Mouse (Mus musculus): ENCODE data around the gene Nedd9. TPM values are rescaled to one million over a fixed set of nuclear protein-coding genes. Genes with fewer than 3 reads are reported as not detected.

The Nedd9 gene
- total RNA-seq, 4 experiments from 2014 or later: 12.6 to 17.8 (median 14.1) TPM

DNA sequence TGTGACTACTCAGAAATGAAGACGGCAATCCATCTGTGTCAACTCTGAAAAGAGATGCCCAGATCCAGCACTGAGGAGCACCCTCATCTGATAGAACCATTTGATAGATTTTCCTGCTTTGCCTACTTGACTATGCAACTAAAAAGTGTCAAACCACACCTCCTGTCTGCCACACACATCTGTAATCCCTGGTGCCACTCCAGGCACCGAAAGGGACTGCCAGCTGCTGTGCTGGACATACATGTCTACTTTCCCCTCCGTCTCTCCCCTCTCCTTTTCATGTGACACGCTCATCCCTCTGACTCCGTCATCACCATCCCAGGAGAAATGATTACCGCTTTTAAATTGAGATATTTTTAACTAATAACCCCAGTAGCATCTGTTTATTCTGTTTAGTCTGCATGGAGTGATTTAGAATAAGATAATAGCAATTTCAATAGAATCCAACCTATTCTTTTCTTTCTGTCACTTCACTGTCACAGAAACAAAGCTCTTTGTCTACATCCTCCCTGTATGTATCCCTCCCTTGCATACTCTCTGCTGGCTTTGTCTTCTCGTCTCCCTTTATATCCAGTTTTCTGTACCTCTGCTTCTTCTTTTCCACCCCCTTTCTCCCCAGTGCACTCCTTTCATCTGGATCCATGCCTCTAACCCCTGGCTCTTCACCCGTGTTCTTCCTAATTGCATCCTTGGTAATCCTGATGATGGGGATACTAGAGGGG, 5.0 kb upstream of the Nedd9 start:
- no peak for DNase-seq (ENCODE audit: low spot score in 2 of 2)

DNA sequence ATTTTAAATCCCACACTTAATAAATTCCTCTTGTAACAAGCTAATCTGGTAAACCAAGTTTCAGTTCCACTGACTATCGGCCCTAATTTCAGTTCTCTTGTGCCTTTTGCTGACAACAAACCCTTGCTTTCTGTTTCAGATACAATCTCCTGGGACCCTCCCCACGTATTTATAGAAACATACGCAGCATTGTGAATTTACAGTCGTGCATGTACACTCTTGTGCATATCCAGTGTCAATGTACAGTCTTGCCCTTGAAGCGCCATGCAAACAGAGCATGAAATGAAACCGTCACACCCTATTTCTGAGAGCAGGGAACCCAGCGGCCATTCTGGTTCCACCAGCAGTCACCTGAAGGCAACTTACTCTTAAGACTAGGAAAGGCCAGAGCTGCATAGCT, 4.4 kb upstream of the Nedd9 start:
- no peak for DNase-seq (ENCODE audit: low spot score in 2 of 2)

DNA sequence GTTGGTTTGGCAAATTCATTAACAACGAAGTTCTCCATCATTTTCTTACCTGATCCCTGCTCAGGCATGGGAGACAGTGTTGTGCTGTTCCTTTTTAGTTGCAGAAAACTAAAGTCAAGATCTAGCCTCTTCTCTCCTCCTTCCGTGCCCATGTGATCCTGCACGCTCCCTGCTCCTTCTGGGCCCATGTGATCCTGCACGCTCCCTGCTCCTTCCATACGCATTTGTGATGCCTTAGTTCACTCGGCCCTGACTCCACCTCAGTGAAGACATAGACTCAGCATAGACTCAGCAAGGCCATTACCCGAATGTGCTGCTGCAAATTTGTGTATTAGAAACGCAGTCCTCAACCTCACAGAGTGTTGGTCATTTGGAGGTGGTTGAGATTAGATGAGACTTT, 3.1 kb upstream of the Nedd9 start:
- DNase-seq (ENCODE audit: low spot score in 2 of 2): no peak

DNA sequence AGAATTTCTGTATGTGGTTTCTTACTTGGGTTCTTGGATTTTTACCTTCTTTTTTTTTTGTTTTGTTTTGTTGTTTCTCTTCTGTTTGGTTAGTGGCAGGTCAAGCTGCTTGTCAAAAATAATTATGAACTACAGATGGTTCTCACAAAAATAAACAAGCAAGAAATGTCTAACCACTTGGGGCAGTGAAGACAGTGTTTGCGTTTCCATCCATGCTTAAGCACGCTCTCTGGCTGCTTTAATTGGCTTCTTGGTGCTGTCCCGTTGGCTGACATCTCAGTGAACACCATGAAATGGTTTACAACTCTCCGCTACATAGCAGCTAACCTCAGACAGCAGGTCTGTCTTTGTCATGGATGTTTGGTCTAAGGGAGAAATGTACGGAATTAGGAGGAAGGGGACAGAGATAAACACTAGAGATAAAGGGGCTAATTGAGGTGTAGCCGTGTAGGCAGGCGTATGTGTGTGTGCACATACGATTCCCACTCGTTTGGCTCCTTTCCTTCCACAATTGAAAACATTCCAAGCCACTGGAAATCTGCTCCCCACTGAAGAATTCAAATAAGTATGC, 2.6 kb upstream of the Nedd9 start:
- no peak for DNase-seq (ENCODE audit: low spot score in 2 of 2)

DNA sequence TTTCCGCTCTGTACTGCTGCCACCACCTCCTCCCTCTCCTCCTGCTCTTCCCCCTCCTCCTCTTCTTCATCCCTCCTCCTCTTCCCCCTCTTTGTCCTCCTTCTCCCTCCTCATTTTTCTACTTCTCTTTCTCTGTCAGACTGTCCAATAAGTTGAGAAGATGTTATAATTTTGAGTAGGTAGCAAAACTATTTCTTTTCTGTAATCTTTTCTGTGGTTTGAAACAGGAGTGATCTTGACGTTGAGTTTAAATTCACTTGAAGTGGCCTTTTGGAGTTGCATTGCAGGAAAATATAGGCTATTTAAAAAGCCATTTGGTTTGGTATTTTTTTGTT, 214 bp upstream of the Nedd9 start:
- no peak for DNase-seq (ENCODE audit: low spot score in 2 of 2)

DNA sequence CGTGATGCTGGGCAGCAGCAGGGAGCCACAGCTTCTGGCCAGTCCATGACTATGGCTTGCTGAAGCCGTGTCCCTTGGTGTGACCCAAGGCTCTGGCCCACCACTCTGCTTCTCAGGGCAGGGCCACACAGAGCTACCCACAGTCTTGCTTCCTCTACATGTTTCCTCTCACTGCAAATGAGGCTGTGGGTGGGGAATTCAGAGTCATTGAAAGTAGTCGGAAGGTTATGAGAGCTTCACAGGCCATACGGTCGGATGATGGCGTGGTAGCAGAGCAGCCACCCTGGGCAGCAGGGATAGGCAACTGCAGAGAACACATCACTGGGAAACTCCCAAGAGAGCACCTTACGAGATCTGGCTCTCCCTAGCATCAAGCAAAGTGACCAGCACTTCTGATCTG, 3.2 kb downstream of the Nedd9 start:
- DNase-seq (ENCODE audit: low spot score in 2 of 2): no peak

DNA sequence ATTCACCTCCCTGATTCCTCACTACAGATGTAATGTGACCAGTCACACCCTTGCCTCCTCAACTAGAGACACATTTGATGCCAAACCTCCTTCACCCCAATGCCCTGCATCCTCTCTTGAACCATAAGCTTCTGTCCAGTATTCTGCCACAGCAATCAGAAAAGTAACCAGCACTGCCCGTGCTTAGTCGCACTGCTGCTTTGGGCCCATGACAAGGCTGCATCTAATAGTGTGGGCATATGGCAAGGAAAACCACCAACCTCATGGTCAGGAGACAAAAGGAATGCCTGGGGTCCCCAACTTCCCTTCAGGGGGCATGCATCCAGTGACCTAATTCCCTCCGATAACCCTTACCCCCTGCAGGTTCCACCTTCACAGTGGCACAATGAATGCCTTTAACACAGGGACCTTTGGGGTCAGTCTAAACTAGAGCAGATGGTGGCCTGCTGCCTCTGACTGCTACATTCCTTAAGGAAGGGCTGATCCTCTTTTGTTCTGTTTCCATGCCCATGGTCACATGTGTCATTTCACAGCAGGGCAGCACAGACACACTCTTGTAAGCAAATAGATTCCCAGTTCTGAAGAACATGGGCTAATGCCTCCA, 4.7 kb downstream of the Nedd9 start:
- DNase-seq (ENCODE audit: low spot score in 2 of 2): no peak

DNA sequence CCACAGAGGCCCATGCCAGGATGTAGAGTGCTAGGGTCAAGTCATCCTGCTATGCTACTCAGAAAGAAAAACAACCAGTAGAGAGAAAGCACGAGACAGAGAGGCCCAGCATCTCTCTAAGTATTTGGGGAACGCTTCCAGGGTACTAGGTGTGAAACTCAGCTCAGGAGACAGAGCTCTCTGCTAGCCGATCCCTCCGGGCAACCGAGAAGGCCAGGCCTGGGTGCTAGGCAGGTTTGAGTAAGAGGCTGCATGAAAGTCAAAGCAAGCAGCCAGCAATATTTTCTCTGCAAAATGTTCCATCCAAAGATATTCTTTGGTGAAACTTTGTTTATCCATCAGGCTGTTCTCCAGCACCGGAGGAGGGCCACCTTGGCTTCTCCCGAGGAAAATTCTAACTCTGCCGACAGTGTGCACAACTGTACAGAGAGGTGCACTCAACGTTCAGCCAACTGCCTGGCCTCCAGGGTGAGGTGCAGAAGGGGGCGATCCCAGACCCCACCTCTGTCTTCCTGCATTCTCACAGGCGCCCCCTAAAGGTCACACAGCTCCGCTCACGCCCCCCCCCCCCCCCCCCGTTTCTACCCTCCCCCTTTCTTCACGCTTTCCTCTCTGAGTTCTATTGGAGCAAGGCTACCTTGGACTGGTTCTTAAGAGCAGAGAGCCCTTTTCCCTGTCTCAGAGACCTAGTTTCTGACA, 7.3 kb downstream of the Nedd9 start:
- no peak for DNase-seq (ENCODE audit: low spot score in 2 of 2)

DNA sequence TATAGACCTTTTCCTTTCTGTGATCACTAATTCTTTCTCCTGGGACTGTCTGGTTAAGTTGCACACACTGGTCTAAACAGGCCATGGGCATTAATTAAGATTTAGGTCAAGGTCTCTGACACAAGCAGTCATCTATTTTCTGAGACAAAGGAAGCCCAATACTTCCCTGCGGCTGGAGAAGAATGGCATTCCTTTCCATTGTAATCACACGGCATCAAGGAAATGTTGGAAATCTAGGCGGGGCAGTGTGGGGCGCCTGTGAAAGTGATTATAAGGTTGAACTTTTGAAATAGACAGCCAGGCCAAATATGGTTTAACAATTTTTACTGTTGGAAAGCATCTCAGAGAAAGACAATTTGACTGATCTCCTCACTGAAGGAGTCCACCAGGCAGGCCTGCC, 10.9 kb downstream of the Nedd9 start:
- DNase-seq (ENCODE audit: low spot score in 2 of 2): no peak

DNA sequence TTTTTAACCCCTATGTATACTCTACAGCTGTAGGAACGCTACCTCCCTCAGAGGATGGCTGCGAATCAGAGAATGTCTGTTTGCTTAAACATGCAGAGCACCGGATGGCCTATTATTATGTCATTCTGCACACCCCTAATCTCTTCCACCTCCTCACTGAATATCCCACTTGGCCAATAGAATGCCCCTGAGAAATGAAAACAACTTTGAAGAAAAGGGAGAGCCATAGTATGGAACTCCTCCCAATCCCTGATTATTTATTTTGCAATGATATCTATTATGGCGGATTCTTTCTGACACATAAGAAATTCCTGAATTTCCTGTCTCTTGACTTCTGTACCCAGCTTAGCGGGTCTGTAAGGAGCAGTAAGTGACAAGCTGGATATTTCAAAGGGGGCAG, 12.8 kb downstream of the Nedd9 start:
- no peak for DNase-seq (ENCODE audit: low spot score in 2 of 2)

DNA sequence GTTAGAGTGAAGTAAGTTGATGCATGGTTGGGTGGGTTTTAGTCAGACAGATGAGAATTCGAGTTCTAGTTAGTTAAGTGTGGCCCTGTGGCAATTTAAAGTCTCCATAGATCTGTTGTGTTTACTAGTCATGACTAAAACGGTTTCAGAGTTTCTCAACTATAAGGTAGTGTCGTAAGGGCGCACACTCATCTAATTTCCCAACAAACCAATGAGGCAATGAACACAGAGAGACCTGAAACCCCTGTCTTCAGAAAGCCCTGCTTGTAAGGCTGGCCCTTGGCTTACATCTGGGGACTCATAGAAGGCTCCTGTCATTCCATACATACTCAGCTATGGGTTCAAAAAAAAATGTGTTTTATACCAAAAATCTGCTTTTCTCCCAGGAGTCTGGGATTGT, 13.7 kb downstream of the Nedd9 start:
- DNase-seq (ENCODE audit: low spot score in 2 of 2): no peak

DNA sequence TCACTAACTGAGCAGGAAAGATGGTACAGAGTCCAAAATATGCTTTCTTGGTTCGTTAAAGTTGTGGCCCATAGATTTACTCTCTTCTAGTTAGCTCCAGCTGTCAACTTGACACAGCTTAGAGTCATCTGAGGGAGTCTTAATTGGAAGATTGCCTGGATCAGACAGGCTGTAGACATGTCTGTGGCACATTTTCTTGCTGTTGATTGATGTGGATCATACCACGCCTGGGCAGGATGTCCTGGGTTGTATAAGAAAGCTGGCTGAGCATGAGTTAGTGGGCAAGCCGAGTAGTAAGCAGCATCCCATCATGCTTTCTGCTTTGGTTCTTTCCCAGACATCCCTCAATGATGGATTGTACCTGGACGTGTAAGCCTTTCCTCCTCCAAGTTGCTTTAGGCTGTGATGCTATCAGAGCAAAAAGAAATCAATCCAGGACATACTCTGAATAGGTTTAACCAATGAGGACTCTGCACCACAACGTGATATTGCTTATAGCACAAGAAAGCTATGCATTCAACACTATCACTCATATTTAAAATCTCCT, 14.2 kb downstream of the Nedd9 start:
- no peak for DNase-seq (ENCODE audit: low spot score in 2 of 2)

DNA sequence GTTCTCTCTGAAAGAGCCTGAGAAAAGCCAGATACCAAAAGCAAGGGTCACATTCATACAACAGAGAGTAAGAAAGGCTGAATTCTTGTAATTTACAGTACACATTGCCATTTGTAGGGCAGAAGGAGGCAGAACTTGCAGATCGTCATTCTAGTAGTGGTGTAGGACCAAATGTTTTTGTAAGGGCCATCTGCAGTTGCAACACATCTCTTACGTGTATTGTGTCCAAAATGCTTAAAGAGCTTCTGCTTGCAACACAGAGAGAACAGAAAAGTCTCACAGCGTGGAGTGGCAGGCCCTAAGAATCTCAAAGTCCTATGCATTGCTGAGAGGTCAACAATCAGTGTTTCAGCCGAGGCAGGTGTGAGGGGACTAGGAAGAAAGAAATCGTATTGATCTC, 18.9 kb downstream of the Nedd9 start:
- no peak for DNase-seq (ENCODE audit: low spot score in 2 of 2)

DNA sequence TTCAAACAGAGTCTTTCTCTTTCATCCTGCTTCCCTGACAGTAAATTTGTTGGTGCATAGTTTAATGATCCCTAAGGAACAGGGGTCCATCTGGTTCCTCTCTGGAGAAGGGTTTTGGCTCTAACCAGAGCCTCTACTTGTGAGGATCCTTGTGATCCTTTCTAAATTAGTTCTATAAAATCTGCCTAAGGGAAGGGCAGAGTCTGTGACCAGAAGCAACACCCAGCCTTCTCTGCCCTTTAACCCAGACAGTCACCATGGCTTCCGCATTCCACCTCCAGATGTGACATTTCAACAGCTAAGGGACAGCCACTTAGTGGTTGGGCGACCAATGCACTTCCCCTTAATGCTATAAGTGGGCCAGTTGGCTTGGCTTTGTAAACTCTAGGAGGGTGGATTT, 20.1 kb downstream of the Nedd9 start:
- no peak for DNase-seq (ENCODE audit: low spot score in 2 of 2)

DNA sequence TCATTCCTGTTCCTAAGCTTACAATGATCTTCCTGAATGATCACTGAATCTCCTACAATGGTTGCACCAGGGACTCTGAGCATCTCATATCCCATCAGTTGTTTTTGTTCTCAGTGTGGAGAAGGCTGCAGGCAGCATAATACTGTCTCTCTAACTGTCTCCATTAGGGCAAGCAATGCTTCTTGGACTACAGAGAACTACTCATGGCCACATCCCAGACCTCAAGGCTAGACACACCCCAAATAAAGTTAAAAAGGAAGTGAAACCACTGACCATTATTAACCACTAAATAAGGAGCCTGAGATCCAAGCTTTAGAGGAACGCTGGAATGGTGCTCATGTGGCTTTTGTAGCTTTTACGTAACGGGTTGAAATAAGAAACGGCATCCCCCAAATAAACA, 20.5 kb downstream of the Nedd9 start:
- DNase-seq (ENCODE audit: low spot score in 2 of 2): no peak

DNA sequence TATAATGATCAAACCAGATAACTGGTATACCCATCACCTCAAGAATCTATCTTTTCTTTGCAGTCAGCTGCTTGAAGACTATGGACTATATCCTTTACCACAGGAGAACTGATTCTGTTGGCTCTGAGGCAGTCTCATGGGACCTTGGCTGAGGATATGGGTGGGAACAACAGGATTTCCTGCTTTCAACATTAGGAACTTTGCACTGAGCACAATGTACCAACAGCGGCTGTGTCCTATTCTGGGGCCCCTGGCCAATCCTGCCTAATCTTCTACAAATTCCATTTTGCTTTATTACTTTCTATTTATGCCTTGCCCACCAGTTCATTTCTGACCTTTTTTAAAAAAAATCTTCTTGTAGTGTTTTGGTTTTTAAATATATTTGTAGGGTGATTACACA, 21.0 kb downstream of the Nedd9 start:
- no peak for DNase-seq (ENCODE audit: low spot score in 2 of 2)

DNA sequence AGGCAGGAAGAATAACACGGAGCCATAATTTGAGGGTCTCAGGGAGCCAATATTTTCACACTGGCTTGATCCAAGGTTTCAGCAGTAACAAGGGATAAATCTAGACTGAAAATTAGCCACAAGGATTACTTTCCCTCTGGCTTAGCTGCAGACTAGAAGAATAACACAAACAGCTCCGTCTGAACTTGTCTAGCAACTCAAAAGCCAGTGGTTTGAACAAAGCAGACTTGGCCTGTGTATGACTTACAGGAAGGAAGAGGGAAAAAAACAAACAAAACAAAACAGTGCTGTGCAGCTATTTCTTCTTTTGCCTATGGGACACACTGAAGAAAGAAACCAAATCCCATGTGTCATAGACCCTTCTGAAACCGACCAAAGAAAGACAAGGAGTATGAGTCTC, 25.7 kb downstream of the Nedd9 start:
- no peak for DNase-seq (ENCODE audit: low spot score in 2 of 2)

DNA sequence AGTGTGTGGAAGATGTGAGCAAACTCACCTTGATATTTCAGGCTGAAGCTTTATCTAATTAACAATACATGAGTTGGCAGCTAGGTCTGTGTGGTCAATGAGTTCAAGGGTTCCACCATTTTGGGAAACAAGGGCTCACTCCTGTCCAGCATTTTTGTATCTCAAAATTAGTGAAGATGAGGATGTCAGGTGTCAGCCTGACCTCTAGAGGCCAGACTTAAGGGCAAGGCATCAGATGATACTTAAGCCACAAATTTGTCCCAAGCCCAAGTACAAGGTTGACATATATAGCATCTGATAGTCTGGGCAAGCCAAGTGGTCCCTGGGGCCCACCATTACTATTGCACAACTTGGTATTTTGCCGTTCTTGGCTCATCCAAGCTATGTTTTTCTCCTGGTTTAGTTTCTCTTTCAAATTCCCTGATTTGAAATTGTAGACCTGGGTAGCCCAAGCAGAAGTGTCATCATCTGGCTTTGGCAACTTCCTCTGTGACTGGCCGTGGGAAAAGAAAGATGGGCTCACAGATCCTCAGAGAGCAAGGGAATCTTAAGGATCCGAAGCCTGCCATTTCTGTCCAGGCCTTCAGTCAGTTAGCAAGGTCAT, 27.4 kb downstream of the Nedd9 start:
- DNase-seq (ENCODE audit: low spot score in 2 of 2): no peak

DNA sequence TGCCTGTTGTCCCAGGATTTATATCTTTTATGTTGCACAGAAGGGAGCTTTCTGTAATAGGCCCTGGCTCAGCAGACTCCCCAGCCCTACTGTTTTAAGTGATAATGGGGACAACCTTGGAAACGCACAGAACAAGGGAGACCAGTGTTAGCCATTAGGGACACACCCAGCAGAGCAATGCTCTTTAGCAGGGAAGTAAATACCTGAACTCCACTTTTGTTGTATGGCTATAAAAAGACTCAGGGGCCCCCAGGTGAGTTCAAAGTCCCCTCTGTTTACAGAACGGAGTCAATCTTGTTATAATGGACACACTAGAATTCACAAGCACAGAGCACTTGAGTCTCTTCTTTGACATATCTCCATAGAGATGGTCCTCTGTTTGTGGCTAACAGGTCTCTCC, 28.5 kb downstream of the Nedd9 start:
- DNase-seq (ENCODE audit: low spot score in 2 of 2): no peak

DNA sequence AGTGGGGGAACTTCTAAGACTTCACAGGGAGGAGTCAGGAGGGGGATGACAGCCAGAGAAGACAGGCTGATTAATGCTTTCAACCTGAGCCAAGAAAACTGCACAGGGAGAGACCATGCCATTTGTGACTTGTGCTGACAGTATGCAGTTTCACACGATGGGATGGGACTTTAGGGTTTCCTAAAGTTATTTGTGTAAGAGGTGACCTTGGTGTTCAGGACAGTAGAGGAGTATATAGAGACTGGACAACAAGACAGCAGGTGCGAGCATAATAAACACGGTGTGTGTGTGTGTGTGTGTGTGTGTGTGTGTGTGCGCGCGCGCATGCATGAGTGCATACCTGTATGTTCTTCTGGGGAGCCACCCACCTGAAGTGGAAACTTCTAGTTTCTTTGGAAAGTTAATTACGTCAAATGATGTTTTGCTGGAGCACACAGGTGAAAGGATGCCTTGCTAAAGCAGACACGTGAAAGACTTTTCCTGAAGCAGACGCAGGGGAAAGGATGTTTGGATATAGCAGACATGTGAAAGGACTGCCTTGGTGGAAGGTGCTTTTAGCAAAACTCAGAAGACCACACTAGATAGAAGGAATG, 29.3 kb downstream of the Nedd9 start:
- no peak for DNase-seq (ENCODE audit: low spot score in 2 of 2)

DNA sequence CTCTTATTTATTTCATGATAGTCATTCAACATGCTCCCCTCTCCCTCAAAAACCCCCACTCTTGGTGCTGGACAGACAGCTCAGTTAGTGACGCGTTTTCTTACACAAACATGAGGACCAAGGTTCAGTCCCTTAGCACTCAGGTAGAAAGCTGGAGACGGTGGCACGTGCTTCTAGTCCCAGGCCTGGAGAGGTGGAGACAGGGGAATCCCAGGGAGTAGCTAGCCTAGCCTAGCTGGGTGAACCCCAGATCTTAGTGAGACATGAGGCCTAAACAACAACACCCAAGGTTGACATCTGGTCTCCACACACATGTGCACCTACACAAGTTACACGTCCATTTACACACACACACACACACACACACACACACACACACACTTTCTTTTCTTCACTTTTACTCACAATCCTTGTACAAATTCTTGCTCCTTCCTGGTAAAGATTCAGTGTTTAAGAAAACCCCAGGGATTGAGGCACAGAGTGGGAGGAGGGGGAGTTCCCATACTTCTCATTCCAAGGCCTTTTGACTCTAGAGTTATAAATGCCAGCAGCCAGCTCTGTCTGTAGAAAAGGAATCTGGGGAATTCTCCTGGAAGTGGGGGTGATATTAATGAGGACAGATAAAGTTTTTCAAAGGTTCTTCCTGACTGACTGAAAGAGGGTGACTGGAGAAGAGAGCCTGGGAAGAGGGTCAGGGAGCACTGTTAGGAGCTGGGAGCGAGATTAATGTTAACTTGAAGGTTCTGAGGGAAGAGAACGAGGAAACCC, 29.9 kb downstream of the Nedd9 start:
- DNase-seq (ENCODE audit: low spot score in 2 of 2): no peak
